Mouse (Mus musculus): Measurements from ENCODE around the gene Il1rapl2.

Gene Il1rapl2

GRCm38 (mm10) chrX:137570321-137571195 is at the start of gene Il1rapl2:
Gene Il1rapl2 (plus strand): TSS chrX:137570608.
- no peak for DNase-seq (ENCODE audit: low spot score)

GRCm38 (mm10) chrX:137548348-137548747 is 22.1 kb upstream of the Il1rapl2 start:
- no peak for DNase-seq (ENCODE audit: low spot score)

GRCm38 (mm10) chrX:137569472-137570188 is 778 bp upstream of the Il1rapl2 start:
- no peak for DNase-seq (ENCODE audit: low spot score)

DNA sequence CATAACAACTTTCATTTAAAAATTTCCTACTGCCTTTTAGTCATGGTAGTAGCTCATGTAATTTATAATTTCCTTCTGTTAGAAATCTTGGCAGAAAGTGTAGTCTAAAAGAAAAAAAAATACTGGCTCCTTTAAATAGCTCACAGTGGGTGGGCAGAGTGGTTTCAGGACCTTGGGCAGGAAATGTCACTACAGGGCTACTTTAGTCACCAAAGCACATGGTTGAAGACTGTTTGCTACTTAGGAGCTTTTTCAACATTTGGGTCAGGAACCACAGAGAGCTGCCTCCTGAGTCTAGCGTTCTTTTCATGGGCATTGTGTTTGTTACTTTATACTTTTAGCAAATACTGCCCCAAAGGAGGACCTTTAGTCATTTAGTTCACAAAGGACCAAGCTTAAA is 12.2 kb downstream of the Il1rapl2 start:
- DNase-seq (ENCODE audit: low spot score): no peak

DNA sequence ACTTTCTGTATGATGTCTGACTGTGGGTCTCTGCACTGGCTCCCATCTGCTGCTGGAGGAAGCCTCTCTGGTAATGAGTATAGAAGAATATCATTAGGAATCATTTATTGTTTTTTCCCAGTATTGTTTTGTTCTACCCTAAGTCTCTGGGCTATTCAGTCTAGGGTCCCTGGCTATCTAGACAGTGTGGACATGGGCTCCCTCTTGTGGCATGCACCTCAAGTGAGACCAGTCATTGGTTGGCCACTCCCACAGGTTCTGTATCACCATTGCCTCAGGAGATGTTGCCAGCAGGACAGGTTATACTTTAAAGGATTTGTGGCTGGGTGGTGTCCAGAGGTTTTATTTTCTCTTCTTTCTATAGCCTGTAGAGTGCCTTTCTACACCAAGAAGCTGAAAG is 50.3 kb downstream of the Il1rapl2 start:
- DNase-seq (ENCODE audit: low spot score): no peak

GRCm38 (mm10) chrX:137667011-137667410 is 96.6 kb downstream of the Il1rapl2 start:
- no peak for DNase-seq (ENCODE audit: low spot score)

GRCm38 (mm10) chrX:137687974-137688373 is 117.6 kb downstream of the Il1rapl2 start:
- no peak for DNase-seq (ENCODE audit: low spot score)

- DNase-seq (ENCODE audit: low spot score): no peak
Observed at GRCm38 (mm10) chrX:137700006-137700405, 129.6 kb downstream of the Il1rapl2 start.

GRCm38 (mm10) chrX:137755537-137755936 is 185.1 kb downstream of the Il1rapl2 start:
- no peak for DNase-seq (ENCODE audit: low spot score)

DNA sequence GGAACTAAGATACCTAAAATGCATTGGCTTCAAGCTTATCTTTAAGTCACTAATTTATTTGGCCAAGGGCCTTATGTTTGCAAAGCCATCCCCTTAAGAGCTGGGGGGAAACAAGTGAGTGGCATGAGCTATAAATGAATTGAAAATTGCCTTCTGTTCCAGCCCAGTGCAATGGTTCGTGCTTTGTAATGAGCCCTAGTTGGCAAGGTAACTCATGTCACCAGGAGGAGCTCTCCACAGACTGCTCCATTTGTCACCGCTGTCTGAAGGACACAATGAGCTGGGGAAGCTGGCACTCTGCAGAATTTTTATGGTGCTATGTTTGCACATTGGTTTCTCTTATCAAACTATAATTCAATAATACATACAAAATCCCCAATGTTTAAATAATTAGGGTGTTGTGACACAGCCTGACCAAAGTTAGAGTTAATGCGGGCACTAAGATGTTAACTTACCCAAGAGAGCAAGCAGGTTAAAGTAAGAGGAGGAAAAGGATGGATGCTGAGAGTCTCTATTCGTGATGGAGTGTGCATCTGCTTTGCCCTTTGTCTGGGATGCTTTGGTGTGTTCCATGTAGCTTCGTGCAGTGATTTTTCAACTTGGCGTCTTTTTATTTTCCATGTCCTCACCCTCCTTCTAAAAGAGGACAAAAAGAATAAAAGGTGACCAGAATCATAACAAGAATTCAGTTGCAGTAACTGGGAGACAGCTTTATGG is 235.2 kb downstream of the Il1rapl2 start:
- DNase-seq (ENCODE audit: low spot score): no peak

DNA sequence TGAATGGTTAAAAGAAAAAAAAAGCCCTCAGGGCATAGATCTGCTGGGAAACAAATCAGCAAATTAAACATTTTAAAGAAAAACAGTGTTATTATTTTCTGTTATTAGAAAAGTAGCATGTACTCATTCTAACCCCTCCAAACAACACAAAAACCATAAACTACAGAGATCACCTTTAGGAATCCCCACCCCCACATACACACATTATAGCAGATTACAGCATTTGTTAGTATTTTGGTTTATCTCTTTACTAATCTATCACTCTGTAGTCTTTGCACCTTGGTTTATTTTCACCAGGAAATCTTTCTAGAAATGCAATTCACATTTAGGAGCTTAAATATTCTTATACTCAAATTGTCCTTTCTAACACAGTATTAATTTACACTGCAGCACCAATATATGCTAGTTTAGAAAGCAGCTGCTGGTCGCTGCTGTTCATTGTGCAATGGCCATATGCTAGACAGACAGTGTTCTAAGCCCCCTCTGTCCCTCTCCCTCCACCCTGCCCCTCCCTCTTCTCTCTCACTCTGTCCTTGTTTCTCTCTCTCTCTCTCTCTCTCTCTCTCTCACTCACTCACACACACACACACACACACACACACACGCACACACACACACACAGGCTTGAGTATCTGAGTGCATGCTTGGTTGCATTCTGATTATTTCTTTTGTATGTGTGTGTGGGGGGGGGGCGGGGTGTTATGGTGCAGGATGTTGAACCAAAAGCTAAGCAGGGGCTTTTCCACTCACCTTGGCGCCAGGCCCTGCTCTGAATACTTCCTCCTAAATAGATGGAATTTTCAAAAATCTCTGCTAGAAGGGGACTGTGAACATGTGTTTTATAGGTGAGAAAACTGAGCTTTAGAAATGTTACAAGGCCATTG is 236.1 kb downstream of the Il1rapl2 start:
- DNase-seq (ENCODE audit: low spot score): no peak

DNA sequence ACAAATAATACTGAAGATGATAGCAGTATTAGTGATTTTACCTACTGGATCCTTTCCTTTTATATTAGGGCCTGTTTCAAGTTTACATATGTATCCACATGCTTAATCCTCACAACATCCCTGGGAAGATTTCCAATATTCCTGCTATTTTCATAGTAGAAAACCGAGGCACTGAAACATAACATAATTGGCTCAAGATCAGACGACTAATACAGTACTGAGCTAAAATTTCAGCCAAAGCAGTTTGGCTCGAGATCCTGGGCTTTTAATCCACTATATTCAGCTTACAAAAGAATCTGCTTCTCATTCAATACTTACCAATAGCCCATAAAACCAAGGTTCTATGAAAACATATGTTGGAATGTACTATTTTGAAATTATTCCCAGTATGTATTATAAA is 239.1 kb downstream of the Il1rapl2 start:
- no peak for DNase-seq (ENCODE audit: low spot score)

DNA sequence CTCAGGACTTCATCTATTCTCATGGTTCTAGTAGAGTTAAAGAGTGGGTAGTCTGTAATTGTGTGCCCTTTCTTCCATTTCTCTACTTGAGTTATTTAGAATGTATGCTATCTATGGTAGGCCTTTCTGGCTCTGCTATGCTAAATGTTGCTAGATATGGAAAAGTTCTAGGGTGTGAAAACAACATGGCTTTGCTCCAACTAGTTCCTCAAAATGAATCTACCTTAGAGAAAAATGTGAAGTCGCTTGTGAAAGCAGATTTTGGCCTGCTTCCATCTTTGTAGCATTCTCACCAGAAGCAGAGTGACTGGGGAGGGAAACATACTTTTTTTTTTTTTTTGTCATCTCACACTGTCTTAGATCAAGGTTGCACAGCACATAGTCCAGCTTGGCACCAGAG is 241.7 kb downstream of the Il1rapl2 start:
- DNase-seq (ENCODE audit: low spot score): no peak

GRCm38 (mm10) chrX:137848936-137849335 is 278.5 kb downstream of the Il1rapl2 start:
- no peak for DNase-seq (ENCODE audit: low spot score)

GRCm38 (mm10) chrX:137923490-137923889 is 353.1 kb downstream of the Il1rapl2 start:
- DNase-seq (ENCODE audit: low spot score): no peak

DNA sequence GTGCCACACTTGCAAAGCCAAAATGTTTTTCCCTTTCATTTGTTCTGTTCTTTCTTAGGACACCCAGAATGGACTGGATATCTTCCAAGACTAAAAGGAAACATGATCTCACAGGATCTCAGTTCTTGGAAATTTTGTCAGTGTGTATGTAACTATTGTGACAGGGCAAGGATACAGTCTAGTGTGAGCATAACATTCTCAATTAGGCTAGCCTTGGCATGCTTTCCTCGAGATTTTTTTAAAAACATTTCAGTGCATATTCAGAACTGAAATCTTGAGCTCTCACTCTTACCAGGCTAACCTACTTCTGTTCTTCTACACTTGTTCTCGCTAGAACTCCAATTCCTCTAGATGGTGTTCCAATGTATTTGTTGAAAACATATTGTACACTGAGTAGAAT is 356.4 kb downstream of the Il1rapl2 start:
- DNase-seq (ENCODE audit: low spot score): no peak

DNA sequence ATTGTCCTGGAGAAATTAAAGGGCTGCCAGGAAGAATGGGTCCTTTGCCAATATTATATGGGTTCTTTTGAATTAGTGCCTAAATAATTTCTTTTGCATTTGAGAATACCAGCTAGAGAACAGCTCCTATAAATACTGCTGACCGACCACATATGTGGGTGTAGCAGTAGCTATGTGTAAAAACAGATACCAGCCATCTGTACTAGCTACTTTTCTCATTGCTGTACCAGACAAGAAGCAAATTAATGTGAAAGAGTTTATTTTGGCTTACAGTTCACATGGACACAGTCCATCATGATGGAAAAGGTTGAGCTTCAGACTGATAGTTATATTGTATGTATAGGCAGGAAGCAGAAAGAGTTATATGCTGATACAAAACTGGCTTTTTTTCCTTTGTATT is 377.3 kb downstream of the Il1rapl2 start:
- no peak for DNase-seq (ENCODE audit: low spot score)

DNA sequence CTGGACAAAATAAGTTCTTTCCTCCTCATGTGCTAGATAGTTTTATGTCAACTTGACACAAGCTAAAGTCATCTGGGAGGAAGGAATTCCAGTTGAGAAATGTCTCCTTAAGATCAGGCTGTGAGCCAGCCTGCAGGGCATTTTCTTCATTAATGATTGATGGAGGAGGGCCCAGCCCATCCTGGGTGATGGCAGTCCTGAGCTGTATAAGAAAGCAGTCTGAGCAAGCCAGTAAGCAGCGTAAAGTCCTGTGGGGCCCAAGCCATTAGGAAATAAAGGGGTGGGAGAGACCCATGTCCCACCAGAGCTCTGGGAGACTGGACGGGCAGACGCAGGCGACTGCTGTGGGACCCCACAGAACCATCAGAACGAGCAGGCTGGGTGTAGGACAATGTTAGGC is 400.9 kb downstream of the Il1rapl2 start:
- DNase-seq (ENCODE audit: low spot score): no peak

DNA sequence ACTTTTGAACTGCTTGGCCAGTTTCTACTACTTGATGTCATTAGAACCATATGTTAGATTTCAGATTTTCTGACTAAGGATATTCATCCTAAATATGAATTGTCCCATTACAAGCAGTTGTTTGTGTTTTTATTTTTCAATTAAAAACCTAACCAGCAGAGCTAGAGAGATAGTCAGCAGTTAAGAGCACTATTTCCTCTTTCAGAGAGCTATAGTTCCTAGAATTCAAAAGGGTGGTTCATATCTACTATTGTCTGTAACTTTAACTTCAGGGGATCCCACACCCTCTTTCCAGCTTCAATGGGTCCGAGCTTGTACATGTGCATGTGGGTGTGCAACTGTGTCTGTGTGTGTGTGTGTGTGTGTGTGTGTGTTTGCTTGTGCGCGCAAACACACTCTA is 472.7 kb downstream of the Il1rapl2 start:
- no peak for DNase-seq (ENCODE audit: low spot score)

DNA sequence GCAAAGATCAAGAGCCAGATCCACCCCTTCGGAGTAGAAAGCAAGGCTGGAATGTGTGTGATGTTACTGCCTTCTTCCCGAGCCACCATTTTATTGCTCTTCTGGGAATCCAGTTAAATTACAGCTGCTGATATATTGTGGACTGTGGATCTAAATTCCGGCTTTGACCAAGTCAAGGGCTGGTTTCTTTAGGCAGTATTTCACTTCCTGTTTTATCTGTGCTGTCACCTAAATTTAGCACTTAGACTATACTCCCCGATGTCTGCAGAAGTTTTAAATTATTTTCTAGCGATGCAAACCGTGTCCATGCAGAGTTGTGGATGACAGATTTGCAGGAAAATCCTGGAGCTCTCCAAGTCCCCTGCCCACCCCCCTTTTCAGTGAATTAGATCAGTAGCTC is 533.5 kb downstream of the Il1rapl2 start:
- DNase-seq (ENCODE audit: low spot score): no peak

GRCm38 (mm10) chrX:138104668-138105067 is 534.3 kb downstream of the Il1rapl2 start:
- DNase-seq (ENCODE audit: low spot score): no peak

- peak; percentile 3 for DNase-seq (ENCODE audit: low spot score)
Observed at GRCm38 (mm10) chrX:138170146-138170545, 599.7 kb downstream of the Il1rapl2 start.

Data from urinary bladder, postnatal 25 days (tissue).